Mouse (Mus musculus): Measurements from ENCODE around the gene Irak1. TPM values are rescaled to one million over a fixed set of nuclear protein-coding genes. Genes with fewer than 3 reads are reported as not detected.

Irak1 gene
- polyA plus RNA-seq, 1 experiment from 2014 or later: 48.2 TPM

MicroRNA genes within 50 kb of the gene (microRNA counts, 519-probe panel; counts per million panel counts)
- 342 counts per million, percentile 67 among the panel's probes with 10 or more counts for microRNA mmu-miR-718

Small RNAs within 50 kb of the gene (microRNA-seq; reads per million reads assigned to microRNA genes)
- gene Mir5132: not detected
- not detected for gene Mir718

Other genes with a start within 250 kb of the Irak1 start
- gene Srpk3, start 249.5 kb downstream of the Irak1 start, polyA plus RNA-seq (2016; fragmentation: Nextera tagmentation; extraction: Ambion mirVana): 5.2 and 7.0 TPM in 2 replicates
- 167 and 181 TPM in 2 replicates for gene Idh3g, start 237.0 kb downstream of the Irak1 start, polyA plus RNA-seq (2016; fragmentation: Nextera tagmentation; extraction: Ambion mirVana)
- 121 and 128 TPM in 2 replicates for gene Ssr4, start 236.9 kb downstream of the Irak1 start, polyA plus RNA-seq (2016; fragmentation: Nextera tagmentation; extraction: Ambion mirVana)
- gene Pdzd4, start 198.9 kb downstream of the Irak1 start, polyA plus RNA-seq (2016; fragmentation: Nextera tagmentation; extraction: Ambion mirVana): 2.7 and 3.1 TPM in 2 replicates
- gene Avpr2, start 131.8 kb downstream of the Irak1 start, polyA plus RNA-seq (2016; fragmentation: Nextera tagmentation; extraction: Ambion mirVana): 0.08 TPM in 1 of 2 replicates, not detected in the other
- gene L1cam, start 127.8 kb downstream of the Irak1 start, polyA plus RNA-seq (2016; fragmentation: Nextera tagmentation; extraction: Ambion mirVana): 46.2 and 67.5 TPM in 2 replicates
- 2.4 and 3.1 TPM in 2 replicates for gene Arhgap4, start 102.0 kb downstream of the Irak1 start, polyA plus RNA-seq (2016; fragmentation: Nextera tagmentation; extraction: Ambion mirVana)
- gene Naa10, start 102.0 kb downstream of the Irak1 start, polyA plus RNA-seq (2016; fragmentation: Nextera tagmentation; extraction: Ambion mirVana): 112 and 114 TPM in 2 replicates
- gene Renbp, start 93.1 kb downstream of the Irak1 start, polyA plus RNA-seq (2016; fragmentation: Nextera tagmentation; extraction: Ambion mirVana): 16.9 and 17.6 TPM in 2 replicates
- gene Hcfc1, start 57.6 kb downstream of the Irak1 start, polyA plus RNA-seq (2016; fragmentation: Nextera tagmentation; extraction: Ambion mirVana): 66.0 and 67.8 TPM in 2 replicates
- not detected in 2 replicates for gene Opn1mw, start 103.5 kb upstream of the Irak1 start, polyA plus RNA-seq (2016; fragmentation: Nextera tagmentation; extraction: Ambion mirVana)
- 14.4 and 14.5 TPM in 2 replicates for gene Mecp2, start 111.4 kb upstream of the Irak1 start, polyA plus RNA-seq (2016; fragmentation: Nextera tagmentation; extraction: Ambion mirVana)
- not detected in 2 replicates for gene Tex28, start 143.9 kb upstream of the Irak1 start, polyA plus RNA-seq (2016; fragmentation: Nextera tagmentation; extraction: Ambion mirVana)
- 0.10 TPM in 1 of 2 replicates, not detected in the other for gene Tktl1, start 153.3 kb upstream of the Irak1 start, polyA plus RNA-seq (2016; fragmentation: Nextera tagmentation; extraction: Ambion mirVana)
- gene Flna, start 225.9 kb upstream of the Irak1 start, polyA plus RNA-seq (2016; fragmentation: Nextera tagmentation; extraction: Ambion mirVana): 158 and 170 TPM in 2 replicates
- gene Emd, start 230.8 kb upstream of the Irak1 start, polyA plus RNA-seq (2016; fragmentation: Nextera tagmentation; extraction: Ambion mirVana): 16.5 and 18.2 TPM in 2 replicates
- 527 and 575 TPM in 2 replicates for gene Rpl10, start 246.9 kb upstream of the Irak1 start, polyA plus RNA-seq (2016; fragmentation: Nextera tagmentation; extraction: Ambion mirVana)